Mouse (Mus musculus) forebrain, embryonic 13.5 days (tissue): Measurements from ENCODE around the gene Erg28. TPM values are rescaled to one million over a fixed set of nuclear protein-coding genes. Genes with fewer than 3 reads are reported as not detected.

Experiments used
- ATAC-seq: fragments of 200-750 bp; cut with Nextera tagmentation; 2 replicates; pipeline ENCODE4 v1.8.0; 2017
- H3K27ac ChIP-seq: fragments of 300-500 bp; sonication (generic); 2 replicates; pipeline ENCODE4 v1.5.1; 2015; ENCODE audit warnings: inconsistent platforms, mild to moderate bottlenecking, moderate library complexity
- H3K27me3 ChIP-seq: fragments of 300-500 bp; sonication (generic); 2 replicates; pipeline ENCODE4 v1.6.1; 2015; ENCODE audit warnings: mild to moderate bottlenecking, inconsistent platforms
- H3K36me3 ChIP-seq: fragments of 300-500 bp; sonication (generic); 2 replicates; pipeline ENCODE4 v1.6.1; 2015; ENCODE audit warnings: mild to moderate bottlenecking, inconsistent platforms; ENCODE audit not compliant: poor library complexity, severe bottlenecking
- H3K4me1 ChIP-seq: fragments of 300-500 bp; sonication (generic); 2 replicates; pipeline ENCODE4 v1.6.1; 2015; ENCODE audit warnings: inconsistent platforms
- H3K4me2 ChIP-seq: fragments of 300-500 bp; sonication (generic); 2 replicates; pipeline ENCODE4 v1.6.1; 2015; ENCODE audit warnings: inconsistent platforms, mild to moderate bottlenecking, moderate library complexity
- H3K4me3 ChIP-seq: fragments of 300-500 bp; sonication (generic); 2 replicates; pipeline ENCODE4 v1.5.1; 2015; ENCODE audit warnings: mild to moderate bottlenecking, inconsistent platforms
- H3K9ac ChIP-seq: fragments of 300-500 bp; sonication (generic); 2 replicates; pipeline ENCODE4 v1.6.1; 2015; ENCODE audit warnings: mild to moderate bottlenecking, inconsistent platforms
- H3K9me3 ChIP-seq: fragments of 300-500 bp; sonication (generic); replicated peaks from 2 replicates; pipeline ENCODE4 v1.6.1; 2016; ENCODE audit warnings: inconsistent platforms
- WGBS: fragments of 180-500 bp; shearing (Covaris S2); methylation state at CpG from one replicate; pipeline ENCODE4 v1.1.7; 2015; 5-methylcytosine and 5-hydroxymethylcytosine counted together
- polyA plus RNA-seq: library from polyadenylated mRNA; unstranded; fragments of >200 nt; fragmentation: Nextera tagmentation; extraction: Ambion mirVana; gene quantifications from 2 replicates; pipeline ENCODE4 v1.2.1, GENCODE M21; 2015

The Erg28 gene
- polyA plus RNA-seq, 1 experiment from 2014 or later, result 98.5 TPM

DNA sequence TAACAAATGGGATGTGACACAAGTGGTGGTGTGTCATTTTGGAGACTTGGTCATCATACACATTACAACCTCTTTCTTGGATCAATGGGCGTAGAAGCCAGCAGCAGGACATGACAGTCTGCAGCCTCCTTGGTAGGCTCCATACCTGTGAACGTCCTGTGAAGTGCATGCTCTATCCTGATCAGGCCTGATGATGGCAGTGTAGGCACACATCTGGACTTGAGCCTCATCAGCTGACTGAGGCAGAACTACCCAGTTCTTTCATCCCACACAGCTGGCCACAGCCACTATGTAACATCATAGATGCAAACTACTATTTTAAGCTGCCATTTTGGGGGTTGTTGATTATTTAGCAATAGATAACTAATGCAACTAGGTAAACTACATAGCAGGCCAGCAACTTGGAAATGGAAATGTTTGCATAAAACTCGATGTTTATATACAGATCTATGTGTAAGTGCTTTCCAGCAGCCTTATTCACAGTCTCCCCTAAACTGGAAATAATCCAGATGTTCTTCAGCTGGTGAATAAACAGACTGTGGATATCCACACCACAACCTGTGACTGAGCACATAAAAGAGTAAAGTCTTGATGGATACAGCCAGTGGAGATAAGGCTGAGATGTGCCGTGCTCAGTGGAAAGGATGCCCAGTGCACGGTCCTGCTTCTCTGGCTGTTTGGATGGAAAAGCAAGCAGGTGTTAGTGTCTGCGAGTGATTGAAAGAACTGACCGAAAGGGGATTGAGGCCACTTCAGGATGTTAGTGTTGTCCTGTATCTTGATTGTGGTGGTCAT, 24.0 kb upstream of the Erg28 start:
- no peak for ATAC-seq
- 85% methylated on average over 7 of the region's 7 CpGs for WGBS
- Histone ChIP-seq H3K36me3 (peaks cover 34% of the 10 kb centered on the region), H3K4me2 (no peak overlapping the region), H3K27ac (no peak overlapping the region), H3K27me3 (no peaks in the 10 kb centered on the region), H3K9me3 (no peaks in the 10 kb centered on the region), H3K4me1 (no peaks in the 10 kb centered on the region), H3K4me3 (no peak overlapping the region), H3K9ac (no peak overlapping the region)

- H3K9ac ChIP-seq, result no peak overlapping the region
- H3K9me3 ChIP-seq, result no peaks in the 10 kb centered on the region
- no peak for ATAC-seq
- H3K4me3 ChIP-seq, result no peak overlapping the region
- 95% methylated on average over 12 of the region's 12 CpGs for WGBS
- H3K36me3 ChIP-seq, result peaks cover 12% of the 10 kb centered on the region
- H3K4me1 ChIP-seq, result no peaks in the 10 kb centered on the region
- no peak overlapping the region for H3K27ac ChIP-seq
- H3K27me3 ChIP-seq, result no peaks in the 10 kb centered on the region
- H3K4me2 ChIP-seq, result no peak overlapping the region
Observed at GRCm38 (mm10) chr12:85839371-85840000, 15.1 kb upstream of the Erg28 start.

GRCm38 (mm10) chr12:85837765-85838164, 13.4 kb upstream of the Erg28 start:
- Histone ChIP-seq H3K27me3 (no peaks in the 10 kb centered on the region), H3K4me1 (no peaks in the 10 kb centered on the region), H3K4me3 (no peak overlapping the region), H3K27ac (no peak overlapping the region), H3K4me2 (no peak overlapping the region), H3K9me3 (no peaks in the 10 kb centered on the region), H3K36me3 (peaks cover 9% of the 10 kb centered on the region; the same call in 1 of the 2 replicates), H3K9ac (no peak overlapping the region)
- no peak for ATAC-seq
- WGBS, result 88% methylated on average over 2 of the region's 2 CpGs

DNA sequence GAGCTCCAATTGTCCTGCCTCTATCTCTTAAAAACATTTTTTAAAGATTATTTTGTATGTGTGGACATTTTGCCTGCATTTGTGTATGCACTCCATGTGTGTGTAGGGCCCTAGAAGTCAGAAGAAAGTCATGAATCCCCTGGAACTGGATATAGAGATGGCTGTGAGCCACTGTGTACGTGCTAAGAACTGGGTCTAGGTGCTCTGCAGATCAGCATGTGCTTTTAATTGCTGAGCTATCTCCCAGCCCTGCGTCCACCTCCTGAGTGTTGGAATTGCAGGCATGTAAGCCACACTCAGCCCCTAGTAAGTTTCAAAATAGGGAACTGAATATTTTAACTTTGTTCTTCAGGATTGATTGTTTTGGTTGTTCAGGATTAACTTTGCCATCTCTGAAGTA, 10.2 kb upstream of the Erg28 start:
- 91% methylated on average over 2 of the region's 2 CpGs for WGBS
- Histone ChIP-seq H3K27ac (no peak overlapping the region), H3K4me3 (no peak overlapping the region), H3K4me1 (no peaks in the 10 kb centered on the region), H3K27me3 (no peaks in the 10 kb centered on the region), H3K4me2 (no peak overlapping the region), H3K36me3 (peaks cover 24% of the 10 kb centered on the region), H3K9me3 (no peaks in the 10 kb centered on the region), H3K9ac (no peak overlapping the region)
- ATAC-seq, result no peak

DNA sequence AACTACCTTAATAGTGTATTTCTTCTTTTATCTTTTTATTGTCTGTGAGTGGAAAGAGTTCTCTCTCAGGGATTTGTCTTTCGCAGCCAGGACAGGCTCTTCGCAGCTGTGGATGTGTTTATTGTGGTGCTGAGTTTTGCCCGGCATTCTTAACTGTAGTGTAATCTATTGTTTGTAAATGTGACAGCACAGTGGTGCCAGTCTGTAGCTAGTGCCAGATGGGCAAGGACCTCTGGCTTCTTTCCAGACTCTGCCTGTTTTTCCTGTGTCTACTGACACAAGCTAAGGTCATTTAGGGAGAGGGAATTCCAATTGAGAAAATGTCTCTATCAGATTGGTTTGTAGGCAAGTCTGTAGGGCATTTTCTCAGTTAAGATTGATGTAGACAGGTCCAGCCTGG, 6.3 kb upstream of the Erg28 start:
- WGBS, result 83% methylated on average over 3 of the region's 3 CpGs
- no peak overlapping the region for H3K9ac ChIP-seq
- ATAC-seq, result no peak

GRCm38 (mm10) chr12:85829866-85830265, 5.5 kb upstream of the Erg28 start:
- no peak overlapping the region for H3K4me3 ChIP-seq
- H3K27ac ChIP-seq, result no peak overlapping the region
- no peaks in the 10 kb centered on the region for H3K27me3 ChIP-seq
- H3K36me3 ChIP-seq, result peaks cover 37% of the 10 kb centered on the region
- no peak overlapping the region for H3K4me2 ChIP-seq
- H3K9ac ChIP-seq, result no peak overlapping the region
- H3K9me3 ChIP-seq, result no peaks in the 10 kb centered on the region
- peaks cover 13% of the 10 kb centered on the region; the same call in 1 of the 2 replicates for H3K4me1 ChIP-seq
- ATAC-seq, result no peak
- 95% methylated on average over 3 of the region's 3 CpGs for WGBS

More for the DNA sequence above, 6.3 kb upstream of the Erg28 start:
- H3K9me3 ChIP-seq, result no peaks in the 10 kb centered on the region
- no peak overlapping the region for H3K4me3 ChIP-seq
- no peaks in the 10 kb centered on the region for H3K27me3 ChIP-seq
- H3K27ac ChIP-seq, result no peak overlapping the region
- peaks cover 37% of the 10 kb centered on the region for H3K36me3 ChIP-seq
- H3K4me2 ChIP-seq, result no peak overlapping the region
- H3K4me1 ChIP-seq, result peaks cover 8% of the 10 kb centered on the region; the same call in 1 of the 2 replicates

DNA sequence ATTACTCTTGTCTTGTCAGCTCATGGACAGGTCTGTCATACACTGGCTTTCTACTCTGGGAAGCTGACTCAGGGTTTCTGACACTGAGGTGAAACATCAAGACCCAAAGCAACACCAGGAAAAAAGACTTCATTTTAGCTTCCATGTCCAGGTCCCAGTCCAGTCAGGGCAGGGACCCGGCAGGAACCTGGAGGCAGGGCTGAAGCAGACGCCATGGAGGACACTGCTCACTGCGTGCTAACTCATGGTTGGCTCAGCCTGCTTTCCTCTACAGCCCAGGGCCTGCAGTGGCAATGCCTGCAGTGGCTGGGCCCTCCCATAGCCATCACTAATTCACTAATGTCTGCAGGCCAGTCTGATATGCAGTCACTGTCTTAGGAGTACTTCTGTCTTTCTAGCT, 4.5 kb upstream of the Erg28 start:
- no peaks in the 10 kb centered on the region for H3K9me3 ChIP-seq
- H3K4me3 ChIP-seq, result no peak overlapping the region
- no peaks in the 10 kb centered on the region for H3K27me3 ChIP-seq
- no peak overlapping the region for H3K9ac ChIP-seq
- H3K36me3 ChIP-seq, result peaks cover 33% of the 10 kb centered on the region
- H3K4me2 ChIP-seq, result no peak overlapping the region
- WGBS, result 94% methylated on average over 3 of the region's 3 CpGs
- H3K4me1 ChIP-seq, result peaks cover 15% of the 10 kb centered on the region
- H3K27ac ChIP-seq, result no peak overlapping the region
- no peak for ATAC-seq

DNA sequence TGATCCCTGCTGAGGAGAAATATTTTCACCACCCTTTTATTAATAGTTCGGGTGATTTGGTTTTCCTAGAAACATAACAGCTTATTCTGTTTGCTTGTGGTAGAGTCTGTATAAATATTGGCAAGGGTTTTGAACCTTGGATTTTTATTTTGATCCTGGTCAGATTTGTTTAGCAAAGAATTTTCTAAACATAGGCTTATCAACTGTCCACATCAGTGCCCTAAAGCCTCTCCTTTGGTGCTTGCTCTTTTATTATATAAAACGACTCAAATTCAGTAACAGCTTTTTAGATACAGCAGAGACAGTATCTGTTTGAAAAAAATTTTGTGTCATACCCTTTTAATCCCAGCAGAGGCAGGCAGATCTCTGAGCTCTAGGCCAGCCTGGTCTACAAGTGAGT, 1.5 kb upstream of the Erg28 start:
- Histone ChIP-seq H3K27me3 (no peaks in the 10 kb centered on the region), H3K9ac (no peak overlapping the region), H3K36me3 (peaks cover 23% of the 10 kb centered on the region; the same call in 1 of the 2 replicates), H3K27ac (no peak overlapping the region), H3K9me3 (no peaks in the 10 kb centered on the region), H3K4me3 (peak overlapping the region; percentile 86; the same call in 1 of the 2 replicates), H3K4me1 (peaks cover 30% of the 10 kb centered on the region), H3K4me2 (peak overlapping the region; percentile 86)
- no peak for ATAC-seq
- WGBS, result 75% methylated on average over 2 of the region's 2 CpGs

DNA sequence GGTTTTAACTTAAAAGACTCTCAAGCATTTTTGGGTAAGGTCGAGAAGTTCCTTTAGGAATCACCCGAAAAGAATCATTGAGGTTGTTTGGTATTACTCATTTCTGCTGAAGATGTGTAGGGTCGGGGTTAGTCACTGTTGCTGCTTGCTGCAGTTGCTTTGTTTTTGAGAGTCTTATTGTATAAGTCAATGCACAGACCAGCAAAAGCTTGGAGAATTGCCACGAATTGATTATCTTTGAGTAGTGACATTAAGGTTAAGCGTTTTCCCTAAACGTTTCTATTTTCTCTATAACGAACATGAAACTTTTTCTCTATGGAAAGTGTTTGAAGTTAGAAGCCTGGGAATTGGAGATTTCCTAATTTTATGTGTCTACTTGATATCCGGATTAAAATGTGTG, 1.0 kb upstream of the Erg28 start:
- H3K4me3 ChIP-seq, result peak overlapping the region; percentile 86
- WGBS, result 9% methylated on average over 8 of the region's 8 CpGs
- peak overlapping the region; percentile 86 for H3K4me2 ChIP-seq
- H3K4me1 ChIP-seq, result peaks cover 30% of the 10 kb centered on the region
- no peaks in the 10 kb centered on the region for H3K9me3 ChIP-seq
- no peaks in the 10 kb centered on the region for H3K27me3 ChIP-seq
- ATAC-seq, result no peak
- peak overlapping the region; percentile 88 for H3K9ac ChIP-seq
- H3K27ac ChIP-seq, result peak overlapping the region; percentile 93
- peaks cover 24% of the 10 kb centered on the region; the same call in 1 of the 2 replicates for H3K36me3 ChIP-seq

DNA sequence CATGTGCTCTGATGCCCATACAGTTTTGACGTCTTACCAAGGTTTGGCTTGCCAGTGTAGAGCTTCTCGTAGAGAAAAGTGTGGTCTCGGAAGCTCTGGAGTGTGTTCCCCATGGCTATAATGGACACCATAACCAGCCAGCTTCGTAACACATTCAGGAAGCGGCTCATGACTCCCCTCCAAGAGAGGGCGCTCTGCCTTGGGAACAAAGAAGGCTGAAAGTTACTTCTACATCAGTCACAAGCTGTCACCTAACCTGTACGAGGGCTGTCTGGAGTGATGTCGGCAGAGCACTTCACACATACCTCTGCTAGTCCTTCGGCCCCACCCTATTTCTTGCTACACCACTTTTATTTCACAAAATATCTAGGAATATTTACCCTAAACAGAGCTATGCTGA, 2.3 kb downstream of the Erg28 start:
- no peak for ATAC-seq
- Histone ChIP-seq H3K4me2 (no peak overlapping the region), H3K27me3 (no peaks in the 10 kb centered on the region), H3K36me3 (peaks cover 33% of the 10 kb centered on the region), H3K4me3 (no peak overlapping the region), H3K9ac (no peak overlapping the region), H3K9me3 (no peaks in the 10 kb centered on the region), H3K27ac (no peak overlapping the region), H3K4me1 (peaks cover 30% of the 10 kb centered on the region)
- WGBS, result 80% methylated on average over 9 of the region's 9 CpGs

- H3K4me3 ChIP-seq, result no peak overlapping the region
- no peaks in the 10 kb centered on the region for H3K4me1 ChIP-seq
- no peak overlapping the region for H3K9ac ChIP-seq
- H3K36me3 ChIP-seq, result peaks cover 68% of the 10 kb centered on the region
- no peak for ATAC-seq
- WGBS, result 78% methylated on average over 2 of the region's 2 CpGs
- no peaks in the 10 kb centered on the region for H3K27me3 ChIP-seq
- H3K9me3 ChIP-seq, result no peaks in the 10 kb centered on the region
- H3K4me2 ChIP-seq, result no peak overlapping the region
- no peak overlapping the region for H3K27ac ChIP-seq
Observed at GRCm38 (mm10) chr12:85813599-85813998, 10.8 kb downstream of the Erg28 start.

DNA sequence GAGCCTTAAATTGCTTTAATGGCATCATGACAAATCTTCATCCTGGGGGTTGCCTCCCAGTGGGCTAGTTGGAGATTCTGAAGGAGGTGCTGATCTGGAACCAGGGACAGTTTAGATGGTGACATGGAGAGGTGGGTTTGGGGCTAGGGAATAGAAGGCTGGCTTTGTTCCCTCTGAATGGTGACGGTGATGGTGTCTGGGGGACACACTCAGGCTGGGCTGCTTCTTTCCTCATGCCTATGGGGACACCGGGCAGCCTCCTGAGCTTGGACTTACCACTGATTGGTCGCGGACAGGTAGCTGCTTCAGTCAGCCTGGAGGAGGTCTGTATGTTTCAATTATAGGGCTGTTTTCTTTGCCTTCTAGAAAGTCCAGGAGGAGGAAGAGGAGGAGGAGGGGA, 12.7 kb downstream of the Erg28 start:
- WGBS, result 90% methylated on average over 4 of the region's 4 CpGs
- ATAC-seq, result no peak

More for the DNA sequence above, 12.7 kb downstream of the Erg28 start:
- H3K4me1 ChIP-seq, result no peaks in the 10 kb centered on the region
- no peak overlapping the region for H3K27ac ChIP-seq
- no peak overlapping the region for H3K4me3 ChIP-seq
- no peaks in the 10 kb centered on the region for H3K9me3 ChIP-seq
- no peak overlapping the region for H3K4me2 ChIP-seq
- no peak overlapping the region for H3K9ac ChIP-seq
- peaks cover 59% of the 10 kb centered on the region for H3K36me3 ChIP-seq
- no peaks in the 10 kb centered on the region for H3K27me3 ChIP-seq
